Mouse (Mus musculus): ENCODE measurements around the gene Pgpep1. TPM values are rescaled to one million over a fixed set of nuclear protein-coding genes. Genes with fewer than 3 reads are reported as not detected.

Pgpep1 gene
- total RNA-seq, 4 experiments from 2014 or later: 13.6 to 19.0 (median 15.7) TPM

Other genes with a start within 250 kb of the Pgpep1 start
- 10 to 100 TPM in 1 of 4 experiments, 1 to 10 TPM in 3; 7.1 to 15.3 (median 7.6) TPM for gene Crtc1, start 220.8 kb downstream of the Pgpep1 start, total RNA-seq (2022)
- gene Klhl26, start 183.4 kb downstream of the Pgpep1 start, total RNA-seq (2022): 1 to 10 TPM; 6.6 to 9.7 (median 7.5) TPM
- not detected for gene Tmem59l, start 173.0 kb downstream of the Pgpep1 start, total RNA-seq (2022)
- gene Crlf1, start 167.2 kb downstream of the Pgpep1 start, total RNA-seq (2022): 1 to 10 TPM; 1.1 to 2.5 (median 2.3) TPM
- gene Rex1bd, start 153.6 kb downstream of the Pgpep1 start, total RNA-seq (2022): 100 to 1,000 TPM; 175 to 196 (median 181) TPM
- 100 to 1,000 TPM; 794 to 918 (median 839) TPM for gene Uba52, start 149.6 kb downstream of the Pgpep1 start, total RNA-seq (2022)
- gene Fkbp8, start 132.7 kb downstream of the Pgpep1 start, total RNA-seq (2022): 100 to 1,000 TPM; 113 to 123 (median 120) TPM
- 10 to 100 TPM; 68.3 to 80.8 (median 76.7) TPM for gene Kxd1, start 132.4 kb downstream of the Pgpep1 start, total RNA-seq (2022)
- gene Ell, start 120.9 kb downstream of the Pgpep1 start, total RNA-seq (2022): 10 to 100 TPM; 11.9 to 14.7 (median 12.3) TPM
- 1 to 10 TPM; 1.9 to 3.4 (median 2.4) TPM for gene Isyna1, start 66.0 kb downstream of the Pgpep1 start, total RNA-seq (2022)
- gene Ssbp4, start 51.5 kb downstream of the Pgpep1 start, total RNA-seq (2022): 10 to 100 TPM in 3 of 4 experiments, 1 to 10 TPM in 1; 8.5 to 19.2 (median 10.4) TPM
- under 1 TPM in 3 of 4 experiments, not detected in 1; 0.17 to 0.49 (median 0.22) TPM for gene Lrrc25, start 44.2 kb downstream of the Pgpep1 start, total RNA-seq (2022)
- gene Gdf15, start 27.9 kb downstream of the Pgpep1 start, total RNA-seq (2022): under 1 TPM in 1 of 4 experiments, not detected in 3; 0.24 TPM
- gene Lsm4, start 12.9 kb upstream of the Pgpep1 start, total RNA-seq (2022): 10 to 100 TPM; 64.4 to 75.4 (median 70.3) TPM
- 10 to 100 TPM; 31.9 to 42.0 (median 38.3) TPM for gene Jund, start 38.6 kb upstream of the Pgpep1 start, total RNA-seq (2022)
- gene Iqcn, start 43.1 kb upstream of the Pgpep1 start, total RNA-seq (2022): not detected
- not detected for gene Gm3336, start 58.2 kb upstream of the Pgpep1 start, total RNA-seq (2022)
- 1 to 10 TPM in 2 of 4 experiments, under 1 TPM in 2; 0.65 to 2.3 (median 1.1) TPM for gene Pde4c, start 63.3 kb upstream of the Pgpep1 start, total RNA-seq (2022)
- gene Rab3a, start 94.3 kb upstream of the Pgpep1 start, total RNA-seq (2022): 10 to 100 TPM; 28.5 to 34.0 (median 32.3) TPM
- 10 to 100 TPM; 19.7 to 24.6 (median 22.2) TPM for gene Mpv17l2, start 100.6 kb upstream of the Pgpep1 start, total RNA-seq (2022)
- gene Pik3r2, start 116.3 kb upstream of the Pgpep1 start, total RNA-seq (2022): 10 to 100 TPM; 14.5 to 17.4 (median 16.0) TPM
- 1 to 10 TPM; 1.7 to 4.5 (median 2.4) TPM for gene Mast3, start 144.7 kb upstream of the Pgpep1 start, total RNA-seq (2022)
- not detected for gene Il12rb1, start 148.1 kb upstream of the Pgpep1 start, total RNA-seq (2022)
- gene Arrdc2, start 179.3 kb upstream of the Pgpep1 start, total RNA-seq (2022): 100 to 1,000 TPM in 1 of 4 experiments, 10 to 100 TPM in 3; 38.9 to 177 (median 68.9) TPM
- gene Kcnn1, start 202.9 kb upstream of the Pgpep1 start, total RNA-seq (2022): 10 to 100 TPM; 18.0 to 21.5 (median 20.5) TPM
- 10 to 100 TPM; 61.7 to 77.8 (median 67.5) TPM for gene Ccdc124, start 213.5 kb upstream of the Pgpep1 start, total RNA-seq (2022)
- not detected for gene Slc5a5, start 232.4 kb upstream of the Pgpep1 start, total RNA-seq (2022)
- gene Rpl18a, start 237.0 kb upstream of the Pgpep1 start, total RNA-seq (2022): 1,000 to 10,000 TPM in 2 of 4 experiments, 100 to 1,000 TPM in 2; 935 to 1,159 (median 1,025) TPM
- gene Map1s, start 245.5 kb upstream of the Pgpep1 start, total RNA-seq (2022): 10 to 100 TPM in 3 of 4 experiments, 1 to 10 TPM in 1; 9.2 to 15.9 (median 13.7) TPM